Mouse (Mus musculus) T-cell, adult 66 days (primary cell): ENCODE data around the gene Gm11042. TPM values are rescaled to one million over a fixed set of nuclear protein-coding genes. Genes with fewer than 3 reads are reported as not detected.

Experiments
- total RNA-seq, 2 experiments: library from RNA; stranded (reverse); gene quantifications; 3 replicates in 1 of 2; 4 replicates in 1 of 2; pipeline ENCODE4 v1.2.4; 2023

Gene Gm11042
- not detected for total RNA-seq

DNA sequence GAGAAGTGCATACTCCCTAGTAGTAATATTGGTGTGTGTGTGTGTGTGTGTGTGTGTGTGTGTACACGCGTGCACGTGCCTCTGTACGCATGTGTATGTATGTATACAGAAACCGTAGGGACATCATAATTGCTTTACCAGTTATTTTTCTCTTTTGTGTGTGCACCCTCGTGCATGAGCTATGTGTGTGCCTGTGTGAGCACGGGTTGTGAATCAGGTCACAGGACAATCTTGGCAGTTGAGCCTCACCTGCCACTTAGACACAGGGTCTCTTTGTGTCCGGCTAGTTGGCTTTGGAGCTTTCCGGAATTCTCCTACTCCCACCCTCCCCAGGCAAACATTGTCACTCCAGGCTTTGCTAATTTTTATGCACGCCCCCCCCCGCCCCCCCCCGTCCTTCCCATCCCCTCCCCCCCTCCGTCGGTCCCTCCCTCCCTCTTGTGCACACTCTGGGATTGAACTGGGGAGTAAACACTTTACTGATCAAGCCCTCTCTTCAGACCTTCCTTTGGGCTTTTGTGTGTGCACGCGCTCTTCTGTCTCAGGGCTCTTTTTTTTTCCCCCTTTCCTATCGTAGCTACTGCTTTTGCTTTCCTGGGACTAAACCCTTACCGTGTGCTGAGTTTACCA is at the start of gene Gm11042:
Gene Gm11042 (minus strand): TSS at position 51 of the 630 bp plus-strand sequence.

